Mouse (Mus musculus): ENCODE results near the gene Glrx5.
A peak's percentile ranks its signal among the peaks of the same experiment; 100 is the strongest.

Glrx5 gene

GRCm38 (mm10) chr12:105032147-105032831 is at the start of gene Glrx5:
Gene Glrx5, plus strand, starts transcription at chr12:105032688.
- DNase-seq (ENCODE audit: extremely low read depth, insufficient read length, low spot score): peak; percentile 99

- peak; percentile 85 for DNase-seq (ENCODE audit: extremely low read depth, insufficient read length, low spot score)
Observed at GRCm38 (mm10) chr12:104983476-104983875, 49.0 kb upstream of the Glrx5 start.

GRCm38 (mm10) chr12:104985088-104985487 is 47.4 kb upstream of the Glrx5 start:
- no peak for DNase-seq (ENCODE audit: extremely low read depth, insufficient read length, low spot score)

- no peak for DNase-seq (ENCODE audit: extremely low read depth, insufficient read length, low spot score)
Observed at GRCm38 (mm10) chr12:104986001-104986400, 46.5 kb upstream of the Glrx5 start.

GRCm38 (mm10) chr12:104986781-104987180 is 45.7 kb upstream of the Glrx5 start:
- DNase-seq (ENCODE audit: extremely low read depth, insufficient read length, low spot score): peak; percentile 73

- DNase-seq (ENCODE audit: extremely low read depth, insufficient read length, low spot score): no peak
Observed at GRCm38 (mm10) chr12:104987936-104988335, 44.6 kb upstream of the Glrx5 start.

GRCm38 (mm10) chr12:104990741-104991454 is 41.6 kb upstream of the Glrx5 start:
- no peak for DNase-seq (ENCODE audit: extremely low read depth, insufficient read length, low spot score)

- DNase-seq (ENCODE audit: extremely low read depth, insufficient read length, low spot score): no peak
Observed at GRCm38 (mm10) chr12:104992123-104992741, 40.3 kb upstream of the Glrx5 start.

GRCm38 (mm10) chr12:104992838-104993237 is 39.6 kb upstream of the Glrx5 start:
- DNase-seq (ENCODE audit: extremely low read depth, insufficient read length, low spot score): no peak

GRCm38 (mm10) chr12:104995259-104995876 is 37.1 kb upstream of the Glrx5 start:
- no peak for DNase-seq (ENCODE audit: extremely low read depth, insufficient read length, low spot score)

GRCm38 (mm10) chr12:104996012-104996728 is 36.3 kb upstream of the Glrx5 start:
- no peak for DNase-seq (ENCODE audit: extremely low read depth, insufficient read length, low spot score)

GRCm38 (mm10) chr12:104997159-104997558 is 35.3 kb upstream of the Glrx5 start:
- no peak for DNase-seq (ENCODE audit: extremely low read depth, insufficient read length, low spot score)

GRCm38 (mm10) chr12:104997641-104998293 is 34.7 kb upstream of the Glrx5 start:
- no peak for DNase-seq (ENCODE audit: extremely low read depth, insufficient read length, low spot score)

- no peak for DNase-seq (ENCODE audit: extremely low read depth, insufficient read length, low spot score)
Observed at GRCm38 (mm10) chr12:104998541-104998940, 33.9 kb upstream of the Glrx5 start.

- peak; percentile 62 for DNase-seq (ENCODE audit: extremely low read depth, insufficient read length, low spot score)
Observed at GRCm38 (mm10) chr12:104999171-104999570, 33.3 kb upstream of the Glrx5 start.

GRCm38 (mm10) chr12:105000487-105001283 is 31.8 kb upstream of the Glrx5 start:
- peak; percentile 85 for DNase-seq (ENCODE audit: extremely low read depth, insufficient read length, low spot score)

GRCm38 (mm10) chr12:105001317-105001716 is 31.2 kb upstream of the Glrx5 start:
- DNase-seq (ENCODE audit: extremely low read depth, insufficient read length, low spot score): no peak

- DNase-seq (ENCODE audit: extremely low read depth, insufficient read length, low spot score): no peak
Observed at GRCm38 (mm10) chr12:105002340-105003132, 30.0 kb upstream of the Glrx5 start.

- DNase-seq (ENCODE audit: extremely low read depth, insufficient read length, low spot score): no peak
Observed at GRCm38 (mm10) chr12:105003158-105003557, 29.3 kb upstream of the Glrx5 start.
